Mouse (Mus musculus): ENCODE measurements around the gene Defb20. TPM values are rescaled to one million over a fixed set of nuclear protein-coding genes. Genes with fewer than 3 reads are reported as not detected.

Defb20 gene
- polyA plus RNA-seq, 1 experiment from 2014 or later: not detected

- ATAC-seq (ENCODE audit: insufficient number of reproducible peaks, low FRiP score, low TSS enrichment, low read depth) (no peak), DNase-seq (ENCODE audit: low spot score) (no peak)
- WGBS: 91% methylated on average over 1 of the region's 1 CpGs
- H3K27ac ChIP-seq (replicated peaks; ENCODE audit: low read depth, low read length): no peak within 1 kb of the TSS
- no peak within 1 kb of the TSS for H3K4me3 ChIP-seq (ENCODE audit: low read depth, low read length)
- H3K9me3 ChIP-seq (ENCODE audit: control insufficient read depth, low read length): no peaks in the 10 kb centered on the region
- H3K27me3 ChIP-seq (ENCODE audit: control insufficient read depth, insufficient read depth, low read length): no peaks in the 10 kb centered on the region
- H3K4me2 ChIP-seq (ENCODE audit: low read depth, severe bottlenecking): no peak within 1 kb of the TSS
- H3K4me1 ChIP-seq (ENCODE audit: control insufficient read depth, insufficient read depth, low read length): no peaks in the 10 kb centered on the region
- no peak within 1 kb of the TSS for H3K9ac ChIP-seq (ENCODE audit: low read length)
- no peaks in the 10 kb centered on the region for H3K36me3 ChIP-seq (ENCODE audit: control insufficient read depth, insufficient read depth, low read length)
These were observed 34.7 kb downstream of the Defb20 start, which contains the start of gene Defb26 for GRCm38 (mm10) chr2:152511592-152511991. Gene Defb26 (minus strand): TSS chr2:152511692.

GRCm38 (mm10) chr2:152516084-152516483 is 39.2 kb downstream of the Defb20 start:
- Histone ChIP-seq H3K27ac (replicated peaks; ENCODE audit: low read depth, low read length) (no peak overlapping the region), H3K4me3 (ENCODE audit: low read depth, low read length) (no peak overlapping the region), H3K36me3 (ENCODE audit: control insufficient read depth, insufficient read depth, low read length) (no peaks in the 10 kb centered on the region), H3K9me3 (ENCODE audit: control insufficient read depth, low read length) (no peaks in the 10 kb centered on the region), H3K27me3 (ENCODE audit: control insufficient read depth, insufficient read depth, low read length) (no peaks in the 10 kb centered on the region), H3K4me2 (ENCODE audit: low read depth, severe bottlenecking) (no peak overlapping the region), H3K9ac (ENCODE audit: low read length) (no peak overlapping the region), H3K4me1 (ENCODE audit: control insufficient read depth, insufficient read depth, low read length) (no peaks in the 10 kb centered on the region)
- 83% methylated on average over 4 of the region's 4 CpGs for WGBS
- no peak for DNase-seq (ENCODE audit: low spot score)
- ATAC-seq (ENCODE audit: insufficient number of reproducible peaks, low FRiP score, low TSS enrichment, low read depth): no peak

GRCm38 (mm10) chr2:152517981-152518380 is 41.1 kb downstream of the Defb20 start, which contains the start of gene Defb28:
Gene Defb28 (plus strand): TSS chr2:152518255.
- no peak for ATAC-seq (ENCODE audit: insufficient number of reproducible peaks, low FRiP score, low TSS enrichment, low read depth)
- WGBS: 78% methylated on average over 4 of the region's 4 CpGs

More at GRCm38 (mm10) chr2:152517981-152518380, 41.1 kb downstream of the Defb20 start, which contains the start of gene Defb28:
- H3K4me2 ChIP-seq (ENCODE audit: low read depth, severe bottlenecking): no peak within 1 kb of the TSS
- H3K36me3 ChIP-seq (ENCODE audit: control insufficient read depth, insufficient read depth, low read length): no peaks in the 10 kb centered on the region
- H3K9me3 ChIP-seq (ENCODE audit: control insufficient read depth, low read length): no peaks in the 10 kb centered on the region
- no peak within 1 kb of the TSS for H3K4me3 ChIP-seq (ENCODE audit: low read depth, low read length)
- no peak within 1 kb of the TSS for H3K9ac ChIP-seq (ENCODE audit: low read length)
- H3K27me3 ChIP-seq (ENCODE audit: control insufficient read depth, insufficient read depth, low read length): no peaks in the 10 kb centered on the region
- no peak within 1 kb of the TSS for H3K27ac ChIP-seq (replicated peaks; ENCODE audit: low read depth, low read length)
- no peak for DNase-seq (ENCODE audit: low spot score)
- no peaks in the 10 kb centered on the region for H3K4me1 ChIP-seq (ENCODE audit: control insufficient read depth, insufficient read depth, low read length)

Other genes starting within 250 kb of the Defb20 start
- 30.5 and 35.4 TPM in 2 replicates for gene Tbc1d20, start 183.2 kb upstream of the Defb20 start, polyA plus RNA-seq (2014; fragmentation: Nextera tagmentation; extraction: Ambion mirVana)
- gene Rbck1, start 144.4 kb upstream of the Defb20 start, polyA plus RNA-seq (2014; fragmentation: Nextera tagmentation; extraction: Ambion mirVana): 66.6 and 67.4 TPM in 2 replicates
- gene Trib3, start 133.0 kb upstream of the Defb20 start, polyA plus RNA-seq (2014; fragmentation: Nextera tagmentation; extraction: Ambion mirVana): 1.4 and 1.8 TPM in 2 replicates
- gene Nrsn2, start 100.4 kb upstream of the Defb20 start, polyA plus RNA-seq (2014; fragmentation: Nextera tagmentation; extraction: Ambion mirVana): 1.8 and 2.2 TPM in 2 replicates
- gene Sox12, start 79.0 kb upstream of the Defb20 start, polyA plus RNA-seq (2014; fragmentation: Nextera tagmentation; extraction: Ambion mirVana): 21.1 and 21.8 TPM in 2 replicates
- gene Zcchc3, start 62.0 kb upstream of the Defb20 start, polyA plus RNA-seq (2014; fragmentation: Nextera tagmentation; extraction: Ambion mirVana): 69.4 and 75.8 TPM in 2 replicates
- 0.15 and 0.54 TPM in 2 replicates for gene 6820408C15Rik, start 61.5 kb upstream of the Defb20 start, polyA plus RNA-seq (2014; fragmentation: Nextera tagmentation; extraction: Ambion mirVana)
- not detected in 2 replicates for gene Defb23, start 12.4 kb upstream of the Defb20 start, polyA plus RNA-seq (2014; fragmentation: Nextera tagmentation; extraction: Ambion mirVana)
- gene Defb22, start 13.1 kb downstream of the Defb20 start, polyA plus RNA-seq (2014; fragmentation: Nextera tagmentation; extraction: Ambion mirVana): not detected in 2 replicates
- not detected in 2 replicates for gene Defb26, start 34.6 kb downstream of the Defb20 start, polyA plus RNA-seq (2014; fragmentation: Nextera tagmentation; extraction: Ambion mirVana)
- gene Defb28, start 41.2 kb downstream of the Defb20 start, polyA plus RNA-seq (2014; fragmentation: Nextera tagmentation; extraction: Ambion mirVana): not detected in 2 replicates
- gene Defb29, start 63.0 kb downstream of the Defb20 start, polyA plus RNA-seq (2014; fragmentation: Nextera tagmentation; extraction: Ambion mirVana): not detected in 2 replicates
- gene Gm17416, start 92.3 kb downstream of the Defb20 start, polyA plus RNA-seq (2014; fragmentation: Nextera tagmentation; extraction: Ambion mirVana): not detected in 2 replicates
- not detected in 2 replicates for gene Defb21, start 95.7 kb downstream of the Defb20 start, polyA plus RNA-seq (2014; fragmentation: Nextera tagmentation; extraction: Ambion mirVana)
- gene Defb19, start 103.2 kb downstream of the Defb20 start, polyA plus RNA-seq (2014; fragmentation: Nextera tagmentation; extraction: Ambion mirVana): not detected in 2 replicates
- not detected in 2 replicates for gene Defb45, start 122.3 kb downstream of the Defb20 start, polyA plus RNA-seq (2014; fragmentation: Nextera tagmentation; extraction: Ambion mirVana)
- not detected in 2 replicates for gene Defb36, start 127.3 kb downstream of the Defb20 start, polyA plus RNA-seq (2014; fragmentation: Nextera tagmentation; extraction: Ambion mirVana)
- gene Defb25, start 146.0 kb downstream of the Defb20 start, polyA plus RNA-seq (2014; fragmentation: Nextera tagmentation; extraction: Ambion mirVana): 0.89 TPM in 1 of 2 replicates, not detected in the other
- gene Rem1, start 149.9 kb downstream of the Defb20 start, polyA plus RNA-seq (2014; fragmentation: Nextera tagmentation; extraction: Ambion mirVana): 0.69 and 0.88 TPM in 2 replicates
- gene H13, start 192.4 kb downstream of the Defb20 start, polyA plus RNA-seq (2014; fragmentation: Nextera tagmentation; extraction: Ambion mirVana): 123 and 126 TPM in 2 replicates
- 37.1 and 38.5 TPM in 2 replicates for gene Mcts2, start 210.0 kb downstream of the Defb20 start, polyA plus RNA-seq (2014; fragmentation: Nextera tagmentation; extraction: Ambion mirVana)